Mouse (Mus musculus): ENCODE measurements at regions not wholly inside any gene's neighbourhood (a gene's known extent, or its start where the extent isn't known, plus 50 kb on each side); places are given as distances from the start of the nearest gene placed in this dataset.

- no peak for DNase-seq
These were observed 615.9 kb downstream of the Nfib start for GRCm38 (mm10) chr4:82089657-82090056.

DNA sequence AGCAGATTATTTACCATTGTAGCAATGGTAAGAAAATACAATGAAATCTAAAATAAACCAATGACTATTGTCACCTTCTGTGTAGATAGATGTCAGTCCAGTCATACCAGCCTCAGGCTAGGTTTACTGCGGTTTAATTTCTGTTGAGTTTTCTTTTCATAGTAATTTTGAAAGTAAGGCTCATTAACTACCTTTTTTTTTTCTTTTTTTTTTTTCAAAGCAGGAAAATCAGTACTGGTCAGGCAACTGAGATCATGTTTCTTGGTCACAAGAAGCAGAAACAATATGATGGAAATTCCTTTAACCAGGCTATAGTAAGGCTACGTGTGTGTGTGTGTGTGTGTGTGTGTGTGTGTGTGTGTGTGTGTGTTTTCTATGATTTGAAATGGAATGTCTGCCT lies 622.0 kb downstream of the Nfib start:
- no peak for DNase-seq

DNA sequence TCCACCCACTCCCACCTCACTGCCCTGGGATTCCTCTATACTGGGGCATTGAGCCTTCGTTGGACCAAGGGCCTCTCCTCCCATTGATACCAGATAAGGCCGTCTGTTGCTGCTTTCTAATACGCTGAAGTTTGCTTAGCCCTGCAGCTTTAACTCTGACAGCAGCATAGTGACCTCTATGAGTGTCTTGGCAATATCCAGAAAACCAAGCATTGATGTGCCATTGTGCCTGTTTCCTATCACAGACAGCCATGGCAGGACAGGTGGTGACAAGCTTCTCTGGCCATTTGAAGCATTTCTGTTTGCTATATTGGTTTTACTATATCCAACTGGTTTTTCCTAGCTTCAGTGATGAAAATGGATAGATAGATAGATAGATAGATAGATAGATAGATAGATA lies 625.4 kb upstream of the Mpdz start:
- peak; percentile 33 to 60 for DNase-seq

DNA sequence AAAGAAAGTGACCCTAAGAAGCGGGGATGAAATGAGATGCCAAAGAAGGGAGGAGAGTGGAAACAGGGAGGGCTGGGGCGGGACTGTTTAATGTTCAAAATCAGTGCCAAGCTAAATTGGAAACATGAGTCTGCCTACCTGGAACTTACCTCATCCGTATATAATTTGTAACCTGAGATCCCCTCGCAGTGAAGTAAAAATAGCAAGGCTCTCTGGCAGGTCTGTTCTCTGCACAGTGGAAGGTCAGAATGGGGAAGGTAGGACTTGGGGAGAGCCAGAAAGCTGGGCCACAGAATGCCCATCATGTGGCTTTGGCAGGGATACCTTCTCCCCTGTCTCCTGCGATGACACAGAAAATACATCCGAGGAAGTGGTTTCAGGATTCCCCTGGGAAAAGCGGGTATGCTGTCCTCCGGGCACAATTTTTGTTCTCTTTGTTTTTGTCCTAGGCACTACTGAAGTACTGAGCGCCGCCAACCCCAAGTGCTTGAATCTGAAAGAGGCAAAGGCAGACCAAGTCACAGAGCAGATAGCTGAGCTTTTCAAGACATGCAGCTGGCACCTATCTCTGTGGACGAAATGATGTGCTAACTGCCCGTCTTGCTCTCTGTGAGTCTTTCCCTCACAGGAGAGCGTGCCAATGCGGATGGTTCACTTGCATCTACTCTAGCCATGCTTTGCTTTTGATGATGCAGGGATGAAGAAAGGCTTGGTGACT lies 623.2 kb upstream of the Mpdz start:
- peak; percentile 67 to 77 for DNase-seq

DNA sequence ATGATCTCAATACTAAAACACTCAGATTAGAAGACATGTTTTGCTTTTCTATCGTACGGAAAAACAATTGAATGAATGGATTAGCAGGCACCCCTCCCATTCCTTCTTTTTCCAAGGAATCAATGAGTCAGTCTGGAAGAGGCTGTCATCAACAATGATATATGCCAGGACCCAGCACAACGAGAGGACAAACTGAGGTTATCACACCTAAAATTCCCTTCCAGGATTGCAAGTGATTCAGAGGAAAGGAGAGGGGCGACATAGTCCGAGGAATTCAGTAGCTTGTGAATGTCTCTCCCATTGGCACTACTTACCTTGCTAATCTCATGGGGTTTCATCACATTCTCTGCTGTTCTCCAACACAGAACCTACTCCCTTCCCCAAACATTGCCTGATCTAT lies 620.1 kb upstream of the Mpdz start:
- DNase-seq = peak; percentile 31 to 32

DNA sequence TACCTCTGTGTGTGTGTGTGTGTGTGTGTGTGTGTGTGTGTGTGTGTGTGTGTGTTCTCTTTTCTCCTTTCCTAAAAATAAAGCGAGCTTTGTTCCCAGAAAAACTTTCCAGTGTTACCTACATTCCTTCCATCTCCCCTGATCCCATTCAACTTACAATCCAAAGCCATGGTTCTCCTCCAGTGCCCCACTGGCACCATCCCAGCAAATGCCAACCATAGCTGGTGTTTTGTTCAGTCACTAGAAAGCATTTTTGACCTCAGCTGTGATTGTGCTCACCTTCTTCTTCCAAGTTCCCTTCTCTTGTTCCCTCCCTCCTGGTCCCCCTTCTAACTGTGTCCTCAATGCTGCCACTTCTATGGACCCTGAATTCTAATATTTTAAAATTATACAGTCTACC lies 614.1 kb upstream of the Mpdz start:
- DNase-seq = peak; percentile 30 to 58

DNA sequence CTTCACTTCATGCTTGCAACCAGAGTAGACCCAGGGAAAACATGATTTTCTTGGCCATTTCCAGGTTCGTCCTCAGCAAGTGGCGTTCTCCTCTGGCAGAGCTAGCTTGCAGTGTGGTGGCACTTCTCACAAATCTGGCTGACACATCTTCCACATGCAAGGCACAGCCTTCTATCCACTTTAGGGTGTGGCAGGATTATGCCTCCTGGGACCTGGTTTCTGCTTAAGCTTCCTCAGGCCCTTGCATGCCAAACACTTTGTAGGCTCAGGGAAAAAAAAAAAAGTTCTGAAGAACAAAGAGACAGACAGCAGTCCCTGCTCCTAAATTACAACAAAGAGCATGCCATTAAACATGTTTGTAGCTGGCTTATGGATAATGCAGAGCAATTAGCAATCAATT lies 605.6 kb upstream of the Mpdz start:
- DNase-seq = no peak

DNA sequence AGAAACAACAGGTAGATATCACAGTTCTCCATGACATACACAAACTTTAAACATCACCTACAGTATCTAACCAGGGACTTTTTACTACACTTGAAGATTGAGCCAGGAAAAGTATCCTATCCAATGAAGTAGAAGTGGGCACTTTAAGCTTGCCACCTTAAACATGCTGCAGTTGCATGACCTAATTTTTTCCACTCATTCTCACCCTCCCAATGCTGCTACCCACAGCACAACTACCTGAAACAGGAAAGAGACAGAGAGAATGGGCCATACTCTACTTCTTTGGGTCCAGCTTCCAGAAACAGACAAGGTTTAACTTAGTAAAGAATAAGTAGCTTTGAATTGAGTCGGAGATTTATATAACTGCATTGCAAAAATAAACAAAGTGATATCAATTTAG lies 594.9 kb upstream of the Mpdz start:
- no peak for DNase-seq

DNA sequence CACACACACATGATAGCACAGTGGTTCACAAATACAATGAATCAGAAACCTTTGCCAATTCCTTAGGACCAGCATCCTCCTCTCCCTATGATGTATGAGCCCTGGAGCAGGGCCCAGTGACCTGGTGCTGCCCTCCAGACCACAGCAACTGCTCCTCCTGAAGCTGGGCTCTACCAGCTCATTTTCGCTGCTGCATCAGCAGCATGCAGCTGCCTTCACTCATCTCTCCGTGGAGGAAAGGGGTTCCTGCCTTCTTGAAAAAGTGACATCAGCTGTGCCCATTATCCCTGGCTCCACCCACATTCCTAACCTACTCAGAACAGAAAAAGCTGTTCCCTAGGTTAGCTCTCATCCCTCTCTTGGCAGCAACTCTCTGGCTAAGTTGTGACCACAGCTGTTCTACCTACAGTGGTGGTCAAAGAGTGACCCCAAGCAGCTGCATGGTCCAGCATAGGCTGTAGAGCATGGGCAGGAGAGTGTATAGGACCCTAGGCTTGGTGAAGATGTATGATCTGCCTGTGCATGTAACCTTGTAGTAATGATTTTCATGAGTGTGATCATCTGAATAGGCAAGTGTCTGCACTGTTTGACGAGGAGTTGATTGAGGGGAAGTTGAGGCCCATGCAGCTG lies 592.6 kb upstream of the Mpdz start:
- DNase-seq = no peak

GRCm38 (mm10) chr4:82029237-82029636 lies 586.6 kb upstream of the Mpdz start:
- no peak for DNase-seq

DNA sequence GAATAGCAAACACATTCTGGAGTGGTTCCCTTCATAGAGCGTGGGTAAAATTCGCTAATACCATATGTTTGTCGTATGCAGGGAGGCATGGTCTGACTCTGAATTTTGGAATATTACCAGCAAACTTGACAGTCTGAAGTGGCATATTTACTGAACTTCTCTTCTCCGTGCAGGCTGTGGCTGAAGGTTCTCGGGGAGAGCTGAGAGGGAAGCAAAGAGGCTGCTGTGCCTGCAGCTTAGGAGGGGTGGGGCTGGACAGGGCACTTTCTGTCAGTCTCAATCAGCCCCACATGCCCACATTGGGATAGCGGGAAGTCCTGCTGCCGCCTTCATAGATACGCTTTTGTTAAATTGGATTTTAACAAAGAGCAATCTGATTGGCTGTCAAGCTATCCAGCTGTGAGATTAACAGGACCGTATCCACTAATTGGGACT lies 584.8 kb upstream of the Mpdz start:
- DNase-seq = peak in 1 of 2 experiments; percentile 5

- no peak for DNase-seq
These were observed 558.8 kb upstream of the Mpdz start for GRCm38 (mm10) chr4:82001406-82001732.

- peak; percentile 62 to 68 for DNase-seq
These were observed 558.2 kb upstream of the Mpdz start for GRCm38 (mm10) chr4:82000590-82001405.

DNA sequence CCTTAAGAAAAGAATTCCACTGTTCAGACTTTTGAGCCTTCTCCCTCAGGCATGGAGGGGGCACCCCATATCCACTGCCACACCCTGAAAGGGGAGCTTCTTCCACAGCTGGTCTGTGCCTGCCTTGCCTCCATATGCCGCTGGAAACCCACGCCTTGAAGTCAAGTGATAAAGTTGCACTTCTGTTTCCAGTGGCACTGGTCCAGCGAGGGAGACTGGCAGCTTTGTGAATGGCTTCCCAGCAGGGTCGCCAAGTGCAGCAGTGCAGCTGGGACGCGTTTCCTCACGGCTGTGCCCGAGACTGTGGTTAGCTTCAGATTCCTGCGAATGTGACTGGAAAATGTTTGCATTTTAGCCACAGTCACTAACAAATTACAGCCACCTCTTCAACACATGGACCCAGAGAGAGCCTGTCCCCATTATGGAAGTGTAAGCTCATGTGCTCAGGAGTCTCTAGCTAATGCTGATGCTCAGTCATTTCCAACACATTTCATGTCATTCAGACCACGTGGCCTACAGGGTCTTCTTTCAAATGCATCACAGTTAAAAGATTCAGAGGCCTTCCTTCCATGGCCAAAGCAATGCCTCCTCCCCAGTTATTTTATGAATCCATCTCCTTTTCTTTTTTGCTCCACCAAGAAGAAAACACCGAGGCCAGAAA lies 557.2 kb upstream of the Mpdz start:
- peak; percentile 23 to 53 for DNase-seq

DNA sequence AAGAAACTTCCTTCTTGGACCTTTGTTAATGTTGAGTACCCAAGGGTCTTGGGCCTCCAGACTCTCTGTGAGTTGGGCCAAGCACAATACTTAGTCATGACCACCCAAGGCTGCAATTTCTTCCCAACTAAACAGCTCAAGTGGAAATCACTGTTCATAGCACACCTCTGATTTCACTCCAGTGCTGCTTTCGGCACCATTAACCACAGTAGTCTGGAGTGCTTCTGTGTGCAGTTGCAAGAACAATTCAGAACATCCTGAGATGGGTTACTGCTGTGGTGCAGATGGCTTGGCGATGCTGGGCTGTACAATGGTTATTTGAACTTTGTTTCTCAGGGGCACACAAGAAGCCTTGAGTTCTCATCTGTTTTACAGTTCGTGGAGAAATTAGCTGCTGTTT lies 556.5 kb upstream of the Mpdz start:
- DNase-seq = no peak

DNA sequence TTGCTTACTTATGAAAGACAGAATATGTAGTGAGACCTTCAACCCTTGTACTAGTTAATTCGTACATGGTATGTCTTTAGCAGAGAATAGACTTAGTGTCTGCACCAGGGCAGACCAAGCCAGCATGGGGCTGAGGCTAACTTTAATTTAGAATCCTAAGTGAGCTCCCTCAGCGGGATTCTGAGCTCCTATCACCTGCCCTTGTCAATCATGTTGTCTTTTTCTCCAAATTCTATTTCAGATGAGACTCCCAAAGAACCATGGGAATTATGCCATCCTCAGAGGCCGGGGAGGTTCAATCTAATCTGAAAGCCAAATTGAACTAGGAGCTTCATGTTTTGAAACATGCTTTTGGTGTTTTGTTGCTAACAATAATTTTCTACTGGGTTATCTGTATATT lies 553.8 kb upstream of the Mpdz start:
- no peak for DNase-seq

DNA sequence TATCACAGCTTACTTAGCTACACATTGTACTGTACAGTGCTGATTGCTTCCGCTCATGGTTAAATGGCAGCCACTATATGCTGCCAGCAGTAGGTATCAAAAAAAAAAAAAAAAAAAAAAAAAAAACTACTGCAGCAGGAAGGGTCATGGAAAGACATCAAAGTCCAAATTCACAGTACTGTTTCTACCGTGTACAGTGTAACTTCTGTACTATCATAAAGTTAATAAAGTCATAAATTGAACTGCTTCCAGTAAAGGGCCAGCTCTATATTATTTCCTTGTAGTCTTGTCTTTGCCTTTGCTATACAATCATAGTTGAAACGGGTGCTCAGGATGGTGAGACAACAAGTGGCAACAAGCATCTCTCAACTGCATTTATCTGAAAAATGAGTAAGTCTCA lies 552.6 kb upstream of the Mpdz start:
- no peak for DNase-seq

GRCm38 (mm10) chr4:81988796-81989195 lies 546.2 kb upstream of the Mpdz start:
- DNase-seq = no peak

- no peak for DNase-seq
These were observed 544.0 kb upstream of the Mpdz start for GRCm38 (mm10) chr4:81986616-81987015.

- no peak for DNase-seq
These were observed 539.2 kb upstream of the Mpdz start for GRCm38 (mm10) chr4:81981811-81982210.

GRCm38 (mm10) chr4:81970472-81970871 lies 527.9 kb upstream of the Mpdz start:
- DNase-seq = peak; percentile 23 to 37

DNA sequence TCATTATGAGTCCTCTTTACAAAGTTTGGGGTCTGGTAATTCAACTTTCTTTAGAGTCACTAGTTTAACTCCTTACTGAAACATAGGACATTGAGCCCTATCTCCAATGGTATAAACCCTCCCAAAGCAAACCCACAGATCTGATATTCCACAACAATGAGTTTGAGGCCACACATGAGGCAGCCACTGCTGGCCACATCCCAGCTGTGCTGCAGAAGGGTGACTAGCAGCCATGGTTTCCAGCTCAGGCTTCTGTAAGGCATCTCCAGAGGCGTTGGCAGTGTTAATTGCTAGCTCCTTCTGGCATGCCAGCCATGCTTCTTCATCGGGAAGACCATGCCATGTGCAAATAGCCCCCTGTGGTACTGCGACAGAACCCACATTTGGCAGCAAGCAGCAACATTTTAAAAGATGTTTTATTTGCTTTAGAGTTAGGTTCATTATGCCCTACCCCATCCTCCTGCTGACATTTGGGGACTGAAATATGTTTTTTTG lies 527.1 kb upstream of the Mpdz start:
- DNase-seq = no peak
